Mouse (Mus musculus) MEL (cell line): ENCODE measurements around the gene Dap. TPM values are rescaled to one million over a fixed set of nuclear protein-coding genes. Genes with fewer than 3 reads are reported as not detected.

Source experiments
- DNase-seq: peaks from one replicate; pipeline ENCODE4 v3.0.0; 2011; ENCODE audit warnings: low read depth, low spot score
- H3K27ac ChIP-seq: 2 replicates; pipeline ENCODE4 v1.5.1; 2012; ENCODE audit warnings: low read depth, mild to moderate bottlenecking, control low read depth, low read length, moderate library complexity; ENCODE audit not compliant: control insufficient read depth
- H3K27me3 ChIP-seq, 2 experiments: fragments of 150-350 bp in 1 of 2; sonication (generic) in 1 of 2; 2 replicates each; pipeline ENCODE4 v1.6.1; 2012; ENCODE audit warnings: low read length in 2 of 2, mild to moderate bottlenecking in 2 of 2, improper control_type of control experiment in 1 of 2, moderate library complexity in 1 of 2; ENCODE audit not compliant: insufficient read depth in 2 of 2, control insufficient read depth in 1 of 2
- H3K36me3 ChIP-seq, 2 experiments: 2 replicates each; pipeline ENCODE4 v1.6.1; 2012 to 2014; ENCODE audit warnings: low read length in 2 of 2, improper control_type of control experiment in 1 of 2, inconsistent platforms in 1 of 2, mild to moderate bottlenecking in 1 of 2; ENCODE audit not compliant: insufficient read depth in 2 of 2, control insufficient read depth in 1 of 2
- H3K4me1 ChIP-seq, 2 experiments: fragments of 150-350 bp in 1 of 2; sonication (generic) in 1 of 2; 2 replicates each; pipeline ENCODE4 v1.6.1; 2012; ENCODE audit warnings: low read length in 2 of 2, improper control_type of control experiment in 1 of 2, mild to moderate bottlenecking in 1 of 2; ENCODE audit not compliant: insufficient read depth in 2 of 2, control insufficient read depth in 1 of 2
- H3K4me3 ChIP-seq, 2 experiments: fragments of 150-350 bp in 1 of 2; sonication (generic) in 1 of 2; 2 replicates each; pipeline ENCODE4 v1.5.1; 2012; ENCODE audit warnings: low read depth in 2 of 2, low read length in 2 of 2, mild to moderate bottlenecking in 2 of 2, moderate library complexity in 2 of 2, control low read depth in 1 of 2, improper control_type of control experiment in 1 of 2; ENCODE audit not compliant: control insufficient read depth in 1 of 2, insufficient read depth in 1 of 2
- H3K79me2 ChIP-seq: 2 replicates; pipeline ENCODE4 v1.6.1; 2012; ENCODE audit warnings: mild to moderate bottlenecking, low read length, moderate library complexity; ENCODE audit not compliant: control insufficient read depth, poor library complexity, insufficient read depth
- H3K9ac ChIP-seq: 2 replicates; pipeline ENCODE4 v1.6.1; 2012; ENCODE audit warnings: low read depth, mild to moderate bottlenecking, control low read depth, low read length, moderate library complexity; ENCODE audit not compliant: control insufficient read depth, poor library complexity, severe bottlenecking
- H3K9me3 ChIP-seq: fragments of 150-350 bp; sonication (generic); replicated peaks from 2 replicates; pipeline ENCODE4 v1.6.1; 2012; ENCODE audit warnings: mild to moderate bottlenecking, low read length, improper control_type of control experiment, moderate library complexity; ENCODE audit not compliant: insufficient read depth
- CHD2 ChIP-seq: IDR thresholded peaks from 2 replicates; pipeline ENCODE4 v1.6.1; 2011; ENCODE audit warnings: low read length, improper control_type of control experiment
- E2F4 ChIP-seq: IDR thresholded peaks from 2 replicates; pipeline ENCODE4 v1.6.1; 2011; ENCODE audit warnings: low read depth, low read length, improper control_type of control experiment, borderline replicate concordance
- EP300 ChIP-seq, 2 experiments: IDR thresholded peaks; 2 replicates each; pipeline ENCODE4 v1.6.1; 2011; ENCODE audit warnings: improper control_type of control experiment in 2 of 2, low read length in 2 of 2, low read depth in 1 of 2, mild to moderate bottlenecking in 1 of 2
- ETS1 ChIP-seq: IDR thresholded peaks from 2 replicates; pipeline ENCODE4 v1.6.1; 2012; ENCODE audit warnings: low read depth, mild to moderate bottlenecking, inconsistent platforms, low read length, improper control_type of control experiment, moderate library complexity
- JUND ChIP-seq: IDR thresholded peaks from 2 replicates; pipeline ENCODE4 v1.6.1; 2011; ENCODE audit warnings: low read depth, mild to moderate bottlenecking, improper control_type of control experiment, low read length
- KAT2A ChIP-seq: conservative IDR thresholded peaks from 2 replicates; pipeline ENCODE4 v1.6.1; 2012; ENCODE audit warnings: low read depth, low read length, improper control_type of control experiment, inconsistent platforms
- MAFK ChIP-seq: IDR thresholded peaks from 2 replicates; pipeline ENCODE4 v1.6.1; 2011; ENCODE audit warnings: low read depth, mild to moderate bottlenecking, low read length, improper control_type of control experiment, borderline replicate concordance
- MAZ ChIP-seq: IDR thresholded peaks from 2 replicates; pipeline ENCODE4 v1.6.1; 2012; ENCODE audit warnings: low read depth, mild to moderate bottlenecking, inconsistent platforms, low read length, improper control_type of control experiment
- MEF2A ChIP-seq: IDR thresholded peaks from 2 replicates; pipeline ENCODE4 v1.6.1; 2014; ENCODE audit warnings: low read depth, mild to moderate bottlenecking, inconsistent platforms, low read length, improper control_type of control experiment; ENCODE audit not compliant: poor library complexity, insufficient replicate concordance, severe bottlenecking; ENCODE audit errors: extremely low read depth
- NRF1 ChIP-seq: IDR thresholded peaks from 2 replicates; pipeline ENCODE4 v1.6.1; 2014; ENCODE audit warnings: low read depth, mild to moderate bottlenecking, inconsistent platforms, low read length, improper control_type of control experiment, moderate library complexity; ENCODE audit not compliant: poor library complexity, insufficient read depth, severe bottlenecking
- POLR2A ChIP-seq, 2 experiments: IDR thresholded peaks; 2 replicates each; pipeline ENCODE4 v1.6.1; 2011 to 2012; ENCODE audit warnings: low read length in 2 of 2, mild to moderate bottlenecking in 2 of 2, control low read depth in 1 of 2, improper control_type of control experiment in 1 of 2, low read depth in 1 of 2, moderate library complexity in 1 of 2; ENCODE audit not compliant: control insufficient read depth in 1 of 2, insufficient read depth in 1 of 2, poor library complexity in 1 of 2
- POLR2AphosphoS2 ChIP-seq: IDR thresholded peaks from 2 replicates; pipeline ENCODE4 v1.6.1; 2011; ENCODE audit warnings: low read length, improper control_type of control experiment
- POLR2AphosphoS5 ChIP-seq: IDR thresholded peaks from 2 replicates; pipeline ENCODE4 v1.6.1; 2012; ENCODE audit warnings: low read depth, borderline replicate concordance, mild to moderate bottlenecking, inconsistent platforms, low read length, moderate library complexity, mixed read lengths
- RCOR1 ChIP-seq: IDR thresholded peaks from 2 replicates; pipeline ENCODE4 v1.6.1; 2012; ENCODE audit warnings: low read depth, mild to moderate bottlenecking, inconsistent platforms, low read length, improper control_type of control experiment
- TBP ChIP-seq: IDR thresholded peaks from 2 replicates; pipeline ENCODE4 v1.8.0; 2011; ENCODE audit warnings: low read depth, low read length, improper control_type of control experiment
- UBTF ChIP-seq: IDR thresholded peaks from 2 replicates; pipeline ENCODE4 v1.6.1; 2012; ENCODE audit warnings: low read depth, mild to moderate bottlenecking, inconsistent platforms, low read length, improper control_type of control experiment, moderate library complexity, borderline replicate concordance; ENCODE audit not compliant: insufficient read depth
- USF2 ChIP-seq, 2 experiments: IDR thresholded peaks; 2 replicates each; pipeline ENCODE4 v1.6.1; 2011 to 2012; ENCODE audit warnings: improper control_type of control experiment in 2 of 2, low read length in 2 of 2, borderline replicate concordance in 1 of 2, inconsistent platforms in 1 of 2, low read depth in 1 of 2, mild to moderate bottlenecking in 1 of 2; ENCODE audit not compliant: insufficient read depth in 1 of 2
- ZNF384 ChIP-seq: IDR thresholded peaks from 2 replicates; pipeline ENCODE4 v1.6.1; 2012; ENCODE audit warnings: low read depth, mild to moderate bottlenecking, inconsistent platforms, low read length, improper control_type of control experiment
- polyA plus RNA-seq, 2 experiments: library from polyadenylated mRNA; stranded (reverse) in 1 of 2; unstranded in 1 of 2; fragments of >175 nt in 1 of 2; fragments of >200 nt in 1 of 2; gene quantifications; 2 replicates each; pipeline versions ENCODE4 v1.2.1 to v1.2.4; 2012; ENCODE audit warnings: low replicate concordance in 2 of 2, low read depth in 1 of 2; ENCODE audit not compliant: insufficient read length in 2 of 2, insufficient read depth in 1 of 2, missing spikeins in 1 of 2
- total RNA-seq: library from RNA; depleted of rRNA; stranded (reverse); fragments of 300-350 nt; gene quantifications from 2 replicates; pipeline ENCODE4 v1.2.3, GENCODE M21; 2012

The Dap gene
- total and polyA plus RNA-seq, 3 experiments = 17.8 to 72.6 TPM; not detected in 1

DNA sequence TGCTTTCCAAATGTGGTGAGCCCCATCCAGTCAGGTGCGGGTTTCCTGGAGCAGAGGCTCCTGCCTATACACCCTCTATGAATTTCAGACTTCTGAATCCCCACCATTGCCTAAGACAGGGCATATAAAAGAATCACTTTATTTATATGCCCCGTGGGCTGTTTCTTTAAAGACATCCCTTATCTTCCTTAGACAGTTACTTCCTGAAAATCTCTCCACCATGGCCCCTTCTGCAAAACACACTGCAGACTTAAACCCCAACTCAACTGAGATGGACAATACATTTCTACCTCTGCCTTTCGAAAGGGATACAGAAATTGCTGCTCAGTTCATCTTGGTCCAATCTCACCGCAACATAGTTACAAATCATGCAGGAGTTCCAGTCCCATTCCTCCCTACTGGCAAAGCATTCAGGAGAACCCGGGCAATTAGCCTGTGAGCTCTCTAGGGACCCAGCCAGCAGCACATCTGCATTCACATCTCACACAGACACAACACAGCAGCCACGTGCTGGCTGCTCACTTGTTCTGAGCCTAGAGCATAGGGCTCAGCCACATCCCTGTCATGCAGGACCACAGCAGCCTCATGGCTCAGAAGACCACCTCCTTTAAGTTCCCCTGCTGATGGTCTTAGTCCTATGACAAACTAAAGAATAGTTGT lies 75.3 kb downstream of the Dap start (continued):
- TF ChIP-seq MEF2A = no peak
- no peak for TF ChIP-seq TBP
- TF ChIP-seq, all 39 proteins: peak for 9

DNA sequence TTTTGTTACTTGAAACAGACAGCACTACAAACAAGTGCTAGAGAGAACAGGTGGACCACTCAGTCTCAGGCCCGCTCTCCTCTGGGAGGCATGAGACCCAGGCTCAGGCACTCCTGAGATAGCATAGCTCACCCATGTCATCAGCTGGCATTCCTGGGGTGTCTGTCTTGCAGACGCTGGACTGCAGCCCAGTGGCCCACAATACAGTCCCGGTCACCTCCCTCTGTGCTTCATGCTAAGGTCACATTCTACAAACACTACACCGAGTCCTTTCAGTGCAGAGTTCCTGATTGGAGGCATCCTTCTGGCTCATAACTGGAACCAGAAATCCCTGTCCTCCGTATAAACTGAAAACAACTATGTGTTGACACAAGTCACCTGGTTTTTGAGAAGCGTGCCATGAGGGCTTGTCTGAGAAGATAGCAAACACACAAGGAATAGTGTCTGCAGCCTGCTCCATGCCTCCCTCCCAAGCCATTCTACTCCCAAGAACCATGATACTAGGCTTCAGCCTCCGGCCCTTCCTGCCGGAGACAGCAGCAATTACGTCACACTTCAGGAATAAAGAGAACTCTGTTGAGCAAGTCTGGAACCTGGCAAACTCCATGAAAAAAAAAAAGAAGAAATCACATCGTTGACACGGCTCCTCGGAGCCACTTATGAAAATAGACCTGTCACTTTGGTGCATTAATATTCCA lies 78.3 kb downstream of the Dap start:
- Histone ChIP-seq H3K79me2 (no peaks in the 10 kb centered on the region), H3K27ac (no peak overlapping the region), H3K4me3 (no peak overlapping the region), H3K36me3 (peaks cover 0 to 12% of the 10 kb centered on the region in 2 experiments; a peak in 2 of 4 replicates), H3K4me1 (peaks cover 3 to 10% of the 10 kb centered on the region in 2 experiments; a peak in 3 of 4 replicates), H3K27me3 (no peaks in the 10 kb centered on the region), H3K9ac (no peak overlapping the region), H3K9me3 (no peaks in the 10 kb centered on the region)
- TF ChIP-seq KAT2A (no peak), UBTF (no peak), ZNF384 (no peak), CHD2 (no peak), USF2 (IDR thresholded peaks at IDR 0.05; ENCODE audit: borderline replicate concordance in 1 of 2, insufficient read depth in 1 of 2, low read depth in 1 of 2, low read length in 2 of 2) (no peak), MAZ (no peak), TBP (no peak), POLR2AphosphoS5 (no peak), ETS1 (no peak), NRF1 (no peak), E2F4 (no peak), POLR2A (IDR thresholded peaks at IDR 0.05; ENCODE audit: control insufficient read depth in 1 of 2, insufficient read depth in 1 of 2, low read depth in 1 of 2, low read length in 2 of 2, poor library complexity in 1 of 2) (no peak), EP300 (IDR thresholded peaks at IDR 0.05; ENCODE audit: low read depth in 1 of 2, low read length in 2 of 2) (no peak), MEF2A (no peak)
- no peak for DNase-seq

DNA sequence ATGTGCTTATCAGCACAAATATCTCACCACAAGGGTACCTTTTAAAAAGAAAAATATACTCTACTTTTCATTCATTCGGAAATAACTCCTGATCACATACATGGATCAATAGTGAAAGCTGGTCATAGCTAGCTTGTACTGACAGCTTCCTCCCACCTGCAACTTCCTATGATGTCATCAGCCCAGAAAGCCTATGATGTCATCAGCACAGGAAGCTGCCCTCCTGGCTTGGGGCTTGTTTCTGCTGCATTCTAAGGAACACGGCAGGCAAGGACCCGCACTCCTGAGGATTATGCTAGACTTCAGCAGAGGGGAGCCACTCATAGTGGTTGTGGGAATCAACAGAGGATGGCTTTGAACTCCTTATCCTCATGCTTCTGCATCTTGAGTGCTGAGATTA lies 80.2 kb downstream of the Dap start:
- peaks cover 0 to 5% of the 10 kb centered on the region in 2 experiments; a peak in 2 of 4 replicates for H3K4me1 ChIP-seq
- peaks cover 0 to 5% of the 10 kb centered on the region in 2 experiments; a peak in 2 of 4 replicates for H3K36me3 ChIP-seq
- no peaks in the 10 kb centered on the region for H3K27me3 ChIP-seq
- TF ChIP-seq RCOR1 = no peak
- TF ChIP-seq MAZ = no peak
- TF ChIP-seq MAFK = no peak
- TF ChIP-seq E2F4 = no peak
- TF ChIP-seq JUND = no peak
- TF ChIP-seq POLR2AphosphoS2 = no peak
- TF ChIP-seq UBTF = no peak
- no peak for DNase-seq
- no peaks in the 10 kb centered on the region for H3K9me3 ChIP-seq
- H3K27ac ChIP-seq = no peak overlapping the region
- H3K9ac ChIP-seq = no peak overlapping the region
- H3K79me2 ChIP-seq = no peaks in the 10 kb centered on the region
- H3K4me3 ChIP-seq = no peak overlapping the region
